Mouse (Mus musculus) liver, embryonic 14.5 days (tissue): ENCODE results near the gene Mest.

Experiments
- CTCF ChIP-seq: IDR thresholded peaks from 2 replicates; pipeline ENCODE4 v1.5.1; 2016; ENCODE audit warnings: antibody characterized with exemption, low read depth, control low read depth
- EP300 ChIP-seq: IDR thresholded peaks from 2 replicates; pipeline ENCODE4 v1.6.1; 2016; ENCODE audit warnings: antibody characterized with exemption, low read depth

- no peak for TF ChIP-seq CTCF
- TF ChIP-seq EP300 = no peak
These were observed 7.1 kb downstream of the Mest start for GRCm38 (mm10) chr6:30730301-30730971.
